Mouse (Mus musculus) telencephalon, adult 2 months (tissue): Measurements from ENCODE around the gene Hdhd3.

Experiments used
- DNase-seq: peaks from one replicate; pipeline ENCODE4 v3.0.0-alpha.2; 2011; ENCODE audit warnings: low read depth, low spot score

The Hdhd3 gene

DNA sequence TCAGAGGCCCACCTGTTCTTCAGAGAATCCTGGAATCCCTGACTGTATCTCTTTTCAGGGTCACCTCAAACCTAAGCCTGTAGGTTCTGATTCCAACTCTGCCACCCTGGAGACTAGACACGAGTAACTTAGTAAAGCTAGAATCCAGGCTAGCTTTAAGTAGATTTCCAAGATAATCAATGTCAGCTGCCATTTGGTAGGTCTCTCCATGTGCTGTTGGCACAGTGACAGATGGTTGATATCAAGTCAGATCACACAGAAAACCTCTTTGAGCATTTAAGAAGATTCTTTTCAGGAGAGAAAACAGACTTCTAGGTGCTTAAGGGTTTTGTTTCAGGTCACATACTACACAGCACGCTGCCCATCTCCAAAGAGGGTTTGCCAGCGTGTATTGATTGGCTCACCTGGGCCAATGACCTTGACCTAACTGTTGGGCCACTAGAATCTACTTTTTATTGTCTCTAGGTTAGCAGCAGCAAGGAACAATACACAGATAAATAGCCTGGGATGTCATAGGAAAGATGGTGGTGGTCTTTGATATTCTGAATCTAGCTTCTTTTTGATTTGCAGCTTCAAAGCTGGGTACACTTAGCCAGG, at the start of gene Hdhd3:
Gene Hdhd3, minus strand, starts transcription at position 94 of the 597 bp plus-strand sequence.
- no peak for DNase-seq

DNA sequence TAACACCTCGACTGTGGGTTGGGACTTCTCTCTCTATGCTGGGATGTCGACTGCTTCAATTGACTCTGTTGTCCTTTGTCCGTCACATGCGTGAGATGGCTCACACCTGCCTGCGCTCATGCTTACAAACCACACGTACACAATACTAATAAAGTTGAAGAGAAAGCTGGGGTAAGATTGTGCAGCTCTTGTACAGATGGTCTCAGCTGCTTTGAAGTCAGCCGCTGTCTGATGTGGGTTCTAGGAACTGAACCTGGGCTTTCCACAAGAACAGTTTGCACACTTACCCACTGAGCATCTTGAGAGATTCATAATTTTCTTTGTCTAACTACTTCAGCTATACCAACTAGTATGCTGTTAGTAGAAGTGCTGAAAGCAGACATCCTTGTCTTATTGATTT, 48.7 kb upstream of the Hdhd3 start:
- DNase-seq: no peak

DNA sequence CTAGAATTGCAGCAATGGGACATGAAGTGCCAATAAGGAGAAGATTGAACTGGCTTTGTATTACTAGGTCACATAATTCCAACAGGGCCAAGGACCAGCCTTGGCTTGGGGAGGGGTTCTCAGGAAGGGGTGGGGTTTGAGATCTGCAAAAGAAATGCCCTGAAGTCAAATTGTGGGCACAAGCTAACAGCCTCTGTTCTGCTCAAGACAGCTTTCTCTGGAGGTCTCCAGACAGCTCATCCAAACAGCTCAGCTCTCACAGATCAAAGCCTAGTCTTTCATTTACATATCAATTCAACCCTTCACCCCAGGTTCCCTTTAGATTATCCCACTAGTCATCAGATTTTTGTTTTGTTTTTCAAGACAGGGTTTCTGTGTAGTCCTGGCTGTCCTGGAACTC, 41.5 kb upstream of the Hdhd3 start:
- no peak for DNase-seq

DNA sequence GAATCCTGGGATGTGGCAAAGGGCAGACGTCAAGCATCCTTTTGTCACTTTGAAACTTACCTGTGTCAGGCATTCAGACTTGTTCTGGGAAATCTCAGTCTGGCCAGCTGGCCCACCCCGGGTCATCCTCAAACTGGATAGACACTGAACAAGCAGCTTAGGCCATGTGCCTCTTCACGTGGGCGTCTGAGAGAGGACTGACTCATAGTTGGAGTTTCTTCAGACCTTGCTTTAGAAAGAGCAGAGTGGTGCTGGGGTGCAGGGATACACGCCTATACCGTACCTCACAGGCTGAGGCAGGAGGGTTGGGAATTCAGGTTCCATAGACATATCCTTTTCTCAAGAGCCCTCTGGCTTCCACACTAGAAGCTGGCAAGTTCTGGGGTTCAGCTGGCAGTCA, 40.5 kb upstream of the Hdhd3 start:
- no peak for DNase-seq

DNA sequence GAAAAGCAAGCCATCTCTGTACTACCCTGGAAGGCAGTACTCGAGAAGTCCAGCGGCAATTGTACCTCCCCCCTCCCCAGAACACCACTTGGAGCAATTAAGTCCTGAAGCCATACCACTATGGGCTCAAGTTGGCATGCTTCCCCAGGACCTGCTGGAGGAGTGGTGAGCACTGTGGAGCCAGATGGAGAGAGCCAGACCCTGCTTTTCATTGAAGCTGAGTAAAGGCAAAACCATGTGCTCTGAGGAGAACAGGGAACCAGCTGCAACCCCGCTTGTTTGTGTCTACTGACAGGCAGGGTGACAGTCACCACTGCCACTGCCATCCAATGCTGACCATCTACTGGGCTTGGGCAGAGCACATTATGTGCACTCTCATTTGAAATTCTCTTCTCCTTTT, 38.5 kb upstream of the Hdhd3 start:
- DNase-seq: no peak

DNA sequence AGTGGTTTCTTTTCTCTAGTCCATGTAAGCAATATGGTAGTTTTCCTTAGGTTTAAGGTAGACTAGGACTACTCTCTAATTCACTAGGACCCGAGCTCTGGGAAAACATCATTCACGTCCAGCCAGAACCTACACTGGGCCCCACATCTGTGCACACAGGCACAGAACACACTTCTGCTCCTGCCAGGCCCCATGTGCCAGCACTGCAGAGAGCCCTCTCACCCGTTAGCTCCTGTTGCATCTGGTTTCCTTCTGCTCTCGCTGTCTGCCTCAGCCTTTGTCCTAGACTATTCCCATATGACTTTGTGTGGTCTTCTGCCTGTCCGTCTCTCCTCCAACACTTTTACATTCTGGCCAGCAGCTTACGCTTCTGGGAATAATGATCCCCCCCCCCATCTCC, 30.5 kb upstream of the Hdhd3 start:
- no peak for DNase-seq

DNA sequence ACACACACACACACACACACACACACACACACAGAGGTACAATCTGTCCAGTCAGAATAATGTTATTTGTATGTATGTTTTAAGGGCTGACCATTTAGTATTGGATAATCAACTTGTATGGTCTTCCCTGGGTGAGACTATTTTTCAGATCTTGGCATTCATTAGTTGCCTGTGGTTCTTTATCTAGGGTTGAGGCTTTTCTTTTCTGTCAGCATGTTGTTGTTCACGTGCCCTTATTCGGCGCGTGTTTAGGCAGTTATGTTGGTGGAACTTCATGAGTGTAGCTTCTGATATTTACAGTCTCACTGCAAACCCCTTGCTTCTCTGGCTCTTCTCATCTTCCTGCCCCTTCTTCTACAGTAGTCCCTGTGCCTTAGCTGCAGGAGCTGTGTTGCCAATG, 24.4 kb upstream of the Hdhd3 start:
- no peak for DNase-seq

DNA sequence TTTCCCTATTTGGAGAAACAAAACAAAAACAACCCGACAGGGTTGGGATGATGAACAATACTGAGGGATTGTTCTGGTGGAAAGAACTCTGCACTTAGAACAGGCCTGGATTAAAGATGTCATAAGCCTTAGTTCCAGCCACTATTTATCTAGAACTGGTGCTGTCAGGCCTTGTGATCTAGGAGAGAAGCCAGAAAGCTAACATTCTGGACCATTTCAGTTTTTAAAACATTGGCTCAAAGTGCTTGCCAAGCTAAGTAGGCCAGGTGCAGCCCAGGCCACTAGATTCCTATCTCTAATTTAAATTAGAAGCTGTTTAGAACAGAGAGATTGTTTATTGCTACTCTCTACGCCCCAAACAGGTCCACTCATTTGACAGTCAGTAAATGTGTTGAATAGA, 23.0 kb upstream of the Hdhd3 start:
- no peak for DNase-seq

DNA sequence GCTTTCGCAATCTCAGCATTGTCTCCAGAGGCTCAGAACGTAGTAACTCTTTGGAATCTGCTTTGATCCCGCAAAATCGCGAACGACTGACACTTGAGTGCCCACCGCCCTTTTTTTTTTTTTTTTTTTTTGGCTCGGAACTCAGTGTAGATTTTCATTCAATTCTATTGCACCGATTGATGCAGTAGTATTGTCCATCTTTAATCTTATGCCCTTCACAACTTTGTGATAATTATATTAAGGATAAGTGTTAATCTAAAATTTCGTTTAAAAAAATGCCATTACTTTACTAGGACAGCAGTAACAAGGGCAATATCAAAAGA, 22.2 kb upstream of the Hdhd3 start:
- no peak for DNase-seq

DNA sequence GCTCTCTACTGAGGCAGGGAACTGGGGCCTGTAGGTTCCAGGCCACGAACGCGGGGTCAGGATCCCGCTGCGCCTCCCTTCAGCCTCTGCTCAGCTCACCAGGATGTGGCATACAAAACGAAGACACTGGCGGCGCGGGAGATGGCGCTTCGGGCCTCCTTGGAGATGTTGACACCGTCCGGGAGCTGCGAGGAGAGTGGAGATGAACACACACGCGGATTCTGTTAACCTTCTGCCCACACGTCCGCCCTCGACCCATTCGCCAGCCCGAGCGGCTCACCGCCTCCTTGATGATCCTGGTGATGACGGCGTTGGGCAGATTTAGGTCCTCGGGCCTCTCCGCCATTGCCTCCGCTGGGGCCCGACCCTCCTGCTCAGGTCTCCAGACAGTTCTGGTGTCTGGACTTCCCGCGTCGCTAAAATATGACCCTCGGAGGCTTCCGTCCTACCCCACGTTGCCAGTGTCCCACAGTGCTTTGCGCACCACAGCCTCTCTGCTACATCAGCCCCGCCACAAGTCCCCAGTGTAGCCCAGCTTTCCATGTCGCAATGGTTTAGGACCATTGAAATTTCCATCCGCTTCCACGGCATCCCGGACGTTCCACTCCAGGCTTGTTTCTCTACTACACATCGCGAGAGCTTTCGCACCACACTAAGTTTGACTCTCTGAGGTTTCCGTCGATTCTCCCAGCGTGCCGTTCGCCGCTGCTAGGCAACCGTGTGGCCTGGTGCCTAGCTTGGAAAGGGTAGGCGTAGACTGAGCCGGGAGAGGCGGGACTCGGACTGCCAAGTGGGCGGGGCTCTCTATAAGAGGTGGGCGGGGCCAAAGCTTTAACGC, 21.6 kb upstream of the Hdhd3 start, which contains the start of the genes Pole3 and 4933430I17Rik:
Gene Pole3, minus strand, starts transcription at position 418 of the 838 bp plus-strand sequence.
Gene 4933430I17Rik, plus strand, starts transcription at position 719 of the 838 bp plus-strand sequence.
- DNase-seq: peak; percentile 94

DNA sequence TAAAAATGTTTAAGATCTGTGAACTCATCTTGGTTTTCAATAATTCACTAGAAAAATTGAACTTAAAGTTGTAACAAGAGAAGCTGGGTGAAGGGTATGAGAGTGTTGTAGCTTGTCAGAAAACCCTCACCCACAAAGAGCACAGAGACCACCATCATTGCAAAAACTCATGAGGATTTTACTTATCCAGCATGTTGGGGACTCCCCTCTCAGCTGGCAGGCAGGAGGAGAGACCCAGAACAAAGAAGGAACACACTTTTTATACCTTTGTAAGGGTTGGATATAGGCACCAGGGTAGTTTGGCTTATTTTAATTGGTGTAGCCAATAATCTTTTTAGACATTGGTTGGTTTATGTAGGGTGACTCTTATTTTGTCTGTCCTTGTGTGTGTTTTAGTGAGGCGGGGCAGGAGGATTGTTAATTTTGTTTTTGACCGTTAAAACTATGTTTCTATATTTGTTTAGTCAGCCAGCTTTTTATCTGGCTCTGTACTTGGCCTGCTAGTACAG, 17.7 kb upstream of the Hdhd3 start:
- DNase-seq: no peak

DNA sequence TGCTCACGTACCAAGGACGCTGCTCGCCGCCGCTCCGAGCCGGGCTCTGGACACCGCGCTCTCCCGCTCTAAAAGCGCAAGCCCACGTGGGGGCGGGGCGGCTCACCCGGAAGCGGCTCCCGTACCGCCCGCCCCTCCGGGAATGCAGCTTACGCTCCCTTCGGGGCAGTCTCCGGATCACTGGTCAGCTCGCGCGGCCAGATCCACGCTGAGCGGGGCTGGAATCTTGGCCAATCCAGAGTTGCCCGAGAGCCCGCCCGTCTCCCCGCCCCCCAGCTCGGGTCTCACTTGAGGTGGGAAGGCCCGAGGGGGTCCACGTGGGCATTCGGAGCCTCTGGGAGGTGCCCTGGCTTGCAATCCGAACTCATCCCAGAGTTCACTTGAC, 16.6 kb upstream of the Hdhd3 start, which contains the start of gene Alad:
Gene Alad, minus strand, starts transcription at position 70 of the 385 bp plus-strand sequence.
- peak; percentile 51 for DNase-seq

DNA sequence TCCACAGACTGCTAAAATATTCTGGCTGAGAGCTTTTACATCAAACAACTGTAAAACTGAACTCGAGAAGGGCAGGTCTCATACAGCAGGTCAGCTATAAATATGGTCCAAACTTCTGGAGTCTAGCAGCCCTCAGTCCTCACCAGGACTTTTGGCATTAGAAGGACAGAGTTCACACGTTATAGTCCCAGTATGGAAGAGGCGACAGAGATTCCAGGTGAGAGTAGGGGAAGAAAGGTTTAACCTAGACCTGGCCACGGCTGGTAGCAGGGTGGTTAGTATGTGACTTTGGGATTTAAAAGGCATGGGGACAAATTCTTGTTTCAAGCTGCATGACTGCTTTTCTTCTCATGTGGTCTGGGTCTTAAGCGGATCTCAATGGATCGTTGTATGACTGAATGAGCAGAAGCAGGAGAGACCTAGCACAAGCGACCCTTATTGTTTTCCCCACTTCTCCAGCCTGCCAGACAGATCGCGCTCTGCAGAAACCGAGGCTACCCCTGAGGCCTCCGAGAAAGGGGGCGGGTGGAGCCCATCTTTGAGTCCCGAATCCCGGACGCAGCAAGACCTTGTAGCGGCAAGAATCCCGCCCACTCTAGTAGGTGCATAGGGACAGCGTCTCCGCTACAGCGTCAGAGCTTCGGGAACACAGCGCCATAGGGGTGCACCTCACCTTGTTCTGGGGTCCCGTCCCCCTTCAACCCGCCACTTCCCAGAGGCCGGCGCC, 16.0 kb upstream of the Hdhd3 start:
- DNase-seq: no peak

DNA sequence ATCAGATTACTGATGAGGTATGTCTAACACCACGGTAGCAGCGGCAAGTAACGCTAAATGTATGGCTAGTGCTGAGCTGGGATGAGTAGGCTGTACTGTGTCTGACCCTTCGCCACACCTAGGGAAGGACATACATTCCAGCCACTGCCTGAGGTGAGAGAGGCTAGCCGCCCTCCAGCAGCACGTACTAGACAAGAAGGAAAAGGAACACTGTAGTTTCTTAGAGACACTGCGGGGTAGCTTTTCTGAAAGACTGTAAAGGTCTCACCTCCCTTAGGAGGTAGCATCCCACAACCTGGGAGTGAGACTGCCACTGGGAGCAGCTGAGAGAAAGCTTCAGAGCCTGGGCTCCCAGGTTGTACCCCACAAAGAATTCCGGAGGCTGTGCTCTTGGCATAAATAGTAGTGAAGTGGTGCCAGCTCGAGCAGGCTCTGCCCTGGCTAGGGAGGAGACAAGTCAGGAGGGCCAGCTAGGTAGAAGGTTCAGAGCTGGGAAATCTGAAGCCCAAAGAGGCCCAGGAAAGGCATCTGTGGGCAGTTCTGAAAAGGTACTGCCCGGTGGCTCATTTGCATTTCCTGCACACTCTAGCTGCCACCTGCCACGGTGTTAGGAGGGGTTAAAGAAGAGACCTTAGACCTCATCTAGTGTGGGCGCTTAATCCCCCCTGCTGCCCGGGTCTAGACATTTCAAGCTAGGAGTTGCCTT, 15.3 kb upstream of the Hdhd3 start:
- no peak for DNase-seq

DNA sequence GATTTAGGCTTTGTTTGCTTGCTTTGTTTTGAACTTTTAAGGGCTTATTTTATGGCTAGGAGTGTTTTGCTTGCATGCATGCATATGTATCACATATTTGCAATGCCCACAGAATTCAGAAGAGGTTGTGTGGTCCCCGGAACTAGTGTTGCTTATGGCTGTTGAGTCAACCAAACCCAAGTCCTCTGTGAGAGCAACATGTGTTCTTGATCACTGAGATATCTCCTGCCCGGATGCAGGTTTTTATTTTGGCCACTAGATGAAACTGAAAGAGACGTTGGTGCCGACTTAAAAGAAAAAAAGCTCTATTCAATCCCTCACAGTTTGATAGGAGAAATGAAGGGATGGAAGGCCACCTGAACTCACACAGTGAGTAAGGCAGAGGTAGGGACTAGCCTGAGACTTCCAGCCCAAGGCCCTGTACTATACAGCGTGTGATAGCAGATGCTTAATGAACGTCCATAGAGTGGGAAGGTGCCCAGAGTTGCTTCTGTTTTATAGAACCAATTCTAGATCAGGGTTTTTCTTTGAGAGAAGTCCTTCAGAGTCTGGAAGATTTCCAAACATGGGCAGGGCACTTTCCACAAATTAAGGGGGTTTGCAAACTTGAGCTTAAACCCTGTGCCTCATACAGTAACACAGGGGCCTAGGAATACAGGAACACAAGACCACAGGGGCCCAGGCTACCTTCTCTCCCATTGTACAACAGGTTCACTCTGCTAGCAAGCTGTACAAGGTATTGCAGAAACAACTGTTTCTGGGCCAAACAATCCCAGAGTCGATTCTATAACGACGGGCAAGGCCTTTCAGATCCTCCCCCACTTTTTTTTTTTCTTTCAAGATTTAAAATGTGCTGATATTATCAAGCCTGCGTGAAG, 14.5 kb upstream of the Hdhd3 start:
- no peak for DNase-seq

DNA sequence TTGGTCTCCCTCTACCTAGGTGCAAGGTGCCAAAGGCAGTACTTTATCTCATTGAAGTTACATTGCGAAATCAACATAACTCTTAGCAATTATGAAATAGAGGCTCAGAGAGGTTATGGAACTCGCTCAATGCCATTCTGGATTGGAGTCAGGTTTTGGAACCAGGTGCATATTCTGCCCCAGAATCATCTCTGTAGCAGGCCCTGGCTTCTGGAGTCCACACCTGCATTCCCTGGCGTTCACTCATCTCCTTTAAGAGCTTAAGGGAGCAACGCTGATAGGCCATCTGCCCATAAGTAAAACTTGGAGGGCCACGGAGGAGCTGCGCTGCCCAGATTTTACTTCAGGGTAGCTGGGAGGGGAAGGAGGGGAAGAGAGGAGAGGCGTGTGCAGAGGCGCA, 13.8 kb upstream of the Hdhd3 start:
- no peak for DNase-seq

DNA sequence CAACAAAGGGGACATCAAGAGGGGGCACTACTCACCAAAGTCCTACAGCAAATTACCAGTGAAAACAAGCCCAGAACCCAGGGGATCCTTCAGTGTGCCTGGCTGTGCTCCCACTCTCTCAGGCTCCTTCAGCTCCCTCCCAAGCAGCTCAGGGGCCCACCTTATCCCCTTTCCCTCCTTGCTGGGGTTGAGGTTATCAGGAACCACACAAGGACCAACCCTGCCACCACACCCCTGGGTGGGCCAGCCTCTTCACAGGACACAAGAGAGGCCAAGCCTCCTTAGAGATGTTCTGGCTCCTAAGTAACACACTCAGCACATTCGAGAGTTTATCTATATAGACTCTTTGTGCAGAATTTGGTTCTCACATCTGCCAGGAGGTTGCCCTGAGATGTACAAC, 13.3 kb upstream of the Hdhd3 start:
- DNase-seq: no peak

DNA sequence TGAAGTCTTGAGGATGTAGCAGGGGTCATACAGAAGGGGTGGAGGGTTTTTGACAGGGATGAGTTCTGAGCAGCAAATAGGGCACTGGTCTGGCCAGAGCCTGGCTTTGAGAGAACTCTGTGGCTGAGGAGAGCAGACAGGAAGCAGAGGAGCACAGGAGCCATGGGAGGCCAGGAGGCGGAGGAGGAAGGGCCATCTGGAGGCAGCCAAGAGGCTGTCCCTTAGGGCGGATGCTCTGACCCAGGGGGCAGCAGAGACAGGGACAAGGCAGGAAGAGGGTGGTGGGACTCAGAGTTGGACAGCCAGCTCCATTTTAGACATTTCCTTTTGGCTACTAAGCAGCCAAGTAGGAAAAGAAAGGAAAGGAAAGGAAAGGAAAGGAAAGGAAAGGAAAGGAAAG, 12.8 kb upstream of the Hdhd3 start:
- no peak for DNase-seq

DNA sequence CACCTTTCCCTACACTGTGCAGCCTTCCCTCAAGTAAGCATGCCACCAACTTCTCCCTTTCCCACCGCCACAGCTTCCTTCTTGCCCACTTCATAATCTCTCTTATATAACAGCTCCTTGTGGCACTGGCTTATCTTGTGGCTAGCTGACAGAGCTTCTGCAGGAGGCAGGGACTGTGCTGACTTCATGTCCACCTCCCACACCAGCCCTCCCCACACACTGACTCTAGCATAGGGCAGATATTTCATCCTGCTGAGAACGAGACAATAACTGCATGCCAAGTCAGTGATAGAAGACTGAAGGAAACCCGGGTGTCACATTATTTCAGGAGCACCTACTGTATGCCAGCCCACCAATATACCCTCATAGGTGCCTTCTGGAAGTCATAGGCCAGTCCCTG, 12.2 kb upstream of the Hdhd3 start:
- DNase-seq: no peak

DNA sequence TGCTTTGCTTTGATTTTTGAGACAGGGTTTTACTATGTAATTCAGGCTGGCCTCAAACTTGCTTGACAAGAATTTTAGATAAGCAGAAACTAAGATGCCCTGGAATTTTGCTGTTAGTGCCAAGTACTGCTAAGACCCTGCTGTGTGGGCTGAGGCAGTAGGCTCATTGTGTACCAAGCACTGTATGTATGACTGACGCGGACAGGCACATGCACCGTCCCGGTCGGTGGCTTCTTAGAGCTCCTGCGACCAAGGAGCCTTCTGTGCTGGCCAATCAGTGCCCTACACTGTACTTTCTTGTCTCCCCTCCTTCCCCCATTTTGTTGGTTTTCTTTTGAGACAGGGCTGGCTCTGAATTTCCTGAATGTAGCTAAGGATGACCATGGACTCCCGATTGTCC, 11.7 kb upstream of the Hdhd3 start:
- no peak for DNase-seq

DNA sequence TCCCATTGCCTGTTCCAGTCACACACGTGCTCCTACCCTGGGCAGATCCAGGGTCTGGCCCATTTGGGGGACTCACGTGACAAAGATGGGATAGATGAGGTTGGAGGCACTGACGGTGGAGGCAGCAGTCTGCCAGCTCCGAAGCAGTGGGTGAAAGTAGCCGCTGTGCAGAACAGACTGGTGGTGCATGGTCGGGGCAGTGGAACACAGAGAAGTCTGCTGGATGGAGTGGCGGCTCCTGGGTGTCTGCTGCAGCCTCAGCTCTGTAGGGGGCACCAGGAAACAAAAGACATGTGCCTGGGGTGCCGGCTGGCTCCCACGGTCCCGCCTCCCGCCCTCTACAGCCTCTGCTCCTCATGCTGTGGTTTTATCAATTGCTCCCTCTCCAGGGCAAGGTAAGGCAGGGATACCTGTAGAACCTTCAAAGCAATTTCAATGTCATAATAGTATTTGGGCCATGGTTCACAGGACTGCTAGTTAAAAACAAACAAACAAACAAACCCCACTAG, 10.8 kb upstream of the Hdhd3 start:
- DNase-seq: no peak
